Mouse (Mus musculus) stomach, embryonic 15.5 days (tissue): ENCODE data around the gene Apopt1. TPM values are rescaled to one million over a fixed set of nuclear protein-coding genes. Genes with fewer than 3 reads are reported as not detected.

Source experiments
- ATAC-seq: fragments of 200-750 bp; cut with Nextera tagmentation; 2 replicates; pipeline ENCODE4 v1.8.0; 2017; ENCODE audit warnings: low read depth, moderate number of reproducible peaks, moderate TSS enrichment; ENCODE audit not compliant: insufficient read depth, low FRiP score
- H3K27ac ChIP-seq: fragments of 300-500 bp; sonication (generic); 2 replicates; pipeline ENCODE4 v1.5.1; 2015; ENCODE audit warnings: mild to moderate bottlenecking, inconsistent platforms
- H3K27me3 ChIP-seq: fragments of 300-500 bp; sonication (generic); replicated peaks from 2 replicates; pipeline ENCODE4 v1.6.1; 2015; ENCODE audit warnings: inconsistent platforms
- H3K36me3 ChIP-seq: fragments of 300-500 bp; sonication (generic); 2 replicates; pipeline ENCODE4 v1.6.1; 2015; ENCODE audit warnings: inconsistent platforms
- H3K4me1 ChIP-seq: fragments of 300-500 bp; sonication (generic); 2 replicates; pipeline ENCODE4 v1.6.1; 2015; ENCODE audit warnings: inconsistent platforms
- H3K4me2 ChIP-seq: fragments of 300-500 bp; sonication (generic); 2 replicates; pipeline ENCODE4 v1.6.1; 2015; ENCODE audit warnings: mild to moderate bottlenecking, inconsistent platforms
- H3K4me3 ChIP-seq: fragments of 300-500 bp; sonication (generic); replicated peaks from 2 replicates; pipeline ENCODE4 v1.5.1; 2015; ENCODE audit warnings: inconsistent platforms
- H3K9ac ChIP-seq: fragments of 300-500 bp; sonication (generic); 2 replicates; pipeline ENCODE4 v1.6.1; 2015; ENCODE audit warnings: inconsistent platforms
- H3K9me3 ChIP-seq: fragments of 300-500 bp; sonication (generic); 2 replicates; pipeline ENCODE4 v1.6.1; 2016; ENCODE audit warnings: inconsistent platforms
- WGBS: fragments of 180-500 bp; shearing (Covaris S2); methylation state at CpG from one replicate; pipeline ENCODE4 v1.1.7; 2015; 5-methylcytosine and 5-hydroxymethylcytosine counted together
- polyA plus RNA-seq: library from polyadenylated mRNA; unstranded; fragments of >200 nt; fragmentation: Nextera tagmentation; extraction: Ambion mirVana; gene quantifications from 2 replicates; pipeline ENCODE4 v1.2.1, GENCODE M21; 2015

Gene Apopt1
- polyA plus RNA-seq, 1 experiment from 2014 or later: 46.4 TPM

GRCm38 (mm10) chr12:111694880-111695804, 17.9 kb upstream of the Apopt1 start:
- no peak overlapping the region; the same call in 1 of the 2 replicates for H3K4me2 ChIP-seq
- H3K9me3 ChIP-seq: no peaks in the 10 kb centered on the region
- no peak overlapping the region for H3K9ac ChIP-seq
- H3K4me3 ChIP-seq: no peak overlapping the region
- H3K27me3 ChIP-seq: no peaks in the 10 kb centered on the region
- H3K4me1 ChIP-seq: peaks cover 27% of the 10 kb centered on the region
- no peaks in the 10 kb centered on the region for H3K36me3 ChIP-seq
- 63% methylated on average over 13 of the region's 13 CpGs for WGBS
- H3K27ac ChIP-seq: 0 out of 2 replicates have a peak overlapping the region, but pooled peaks have one; percentile 45
- peak; percentile 3; the same call in 1 of the 2 replicates for ATAC-seq

- H3K27me3 ChIP-seq: no peaks in the 10 kb centered on the region
- H3K36me3 ChIP-seq: no peaks in the 10 kb centered on the region
- H3K4me3 ChIP-seq: no peak overlapping the region
- H3K9me3 ChIP-seq: no peaks in the 10 kb centered on the region
- H3K27ac ChIP-seq: no peak overlapping the region
- ATAC-seq: 0 out of 2 replicates have a peak, but pooled peaks have one; percentile 1
- 30% methylated on average over 6 of the region's 6 CpGs for WGBS
- no peak overlapping the region for H3K4me2 ChIP-seq
- no peak overlapping the region for H3K9ac ChIP-seq
- peaks cover 27% of the 10 kb centered on the region for H3K4me1 ChIP-seq
Measured at GRCm38 (mm10) chr12:111696239-111696638, 16.8 kb upstream of the Apopt1 start.

DNA sequence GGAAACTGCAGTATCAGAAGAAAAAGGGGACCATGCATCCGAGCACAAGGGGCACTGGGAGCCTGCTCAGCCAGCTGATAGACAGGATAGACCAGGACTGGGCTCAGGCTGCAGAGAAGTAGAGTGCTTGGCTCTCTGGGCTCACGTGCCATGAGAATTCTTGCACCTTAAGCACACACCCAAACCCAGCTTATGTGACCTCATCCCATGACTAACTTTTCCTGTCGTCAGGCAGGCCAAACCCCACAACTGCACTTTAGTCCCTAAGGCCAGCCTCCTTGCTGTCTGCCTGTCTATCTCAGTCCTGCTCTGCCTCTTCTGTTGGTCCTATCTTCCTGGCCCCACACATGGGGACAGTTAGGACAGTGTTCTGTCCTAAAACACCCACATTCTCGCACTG, 15.4 kb upstream of the Apopt1 start:
- no peak overlapping the region for H3K9ac ChIP-seq
- no peaks in the 10 kb centered on the region for H3K27me3 ChIP-seq
- no peak overlapping the region for H3K27ac ChIP-seq
- no peak overlapping the region for H3K4me3 ChIP-seq
- H3K36me3 ChIP-seq: no peaks in the 10 kb centered on the region
- no peak for ATAC-seq
- 55% methylated on average over 4 of the region's 4 CpGs for WGBS
- no peaks in the 10 kb centered on the region for H3K9me3 ChIP-seq
- H3K4me2 ChIP-seq: no peak overlapping the region
- H3K4me1 ChIP-seq: peaks cover 21% of the 10 kb centered on the region

DNA sequence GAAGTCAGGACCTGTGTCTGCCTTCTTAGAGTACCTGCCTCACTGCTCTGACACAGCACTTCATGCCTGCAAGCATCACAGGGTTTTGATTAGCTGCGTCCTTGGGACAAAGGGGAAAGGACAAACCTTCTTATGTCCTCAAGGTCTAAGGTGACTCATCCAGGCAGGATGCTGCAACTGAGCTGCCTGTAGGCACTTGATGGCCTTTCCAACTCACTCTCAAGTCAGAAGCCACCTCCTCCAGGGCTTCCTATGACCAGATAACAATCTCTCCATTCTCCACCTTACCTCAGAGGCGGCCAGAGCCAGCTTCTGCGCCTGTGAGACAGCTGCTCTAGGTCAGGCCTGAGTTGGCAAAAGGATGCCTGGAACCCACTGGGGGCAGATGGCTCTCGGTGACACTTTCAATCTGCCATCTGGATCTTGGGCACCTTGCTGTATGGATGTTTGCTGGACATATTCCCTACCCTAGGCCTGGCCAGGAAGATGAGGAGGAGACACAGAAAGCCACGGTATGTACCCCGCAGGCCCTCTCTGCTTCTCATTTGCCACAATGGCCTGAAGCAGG, 14.6 kb upstream of the Apopt1 start:
- 78% methylated on average over 6 of the region's 6 CpGs for WGBS
- Histone ChIP-seq H3K9ac (no peak overlapping the region), H3K36me3 (no peaks in the 10 kb centered on the region), H3K27me3 (no peaks in the 10 kb centered on the region), H3K4me2 (no peak overlapping the region), H3K9me3 (no peaks in the 10 kb centered on the region), H3K27ac (no peak overlapping the region), H3K4me3 (no peak overlapping the region), H3K4me1 (peaks cover 15% of the 10 kb centered on the region)
- no peak for ATAC-seq

- WGBS: 78% methylated on average over 4 of the region's 4 CpGs
- Histone ChIP-seq H3K27me3 (no peaks in the 10 kb centered on the region), H3K9ac (no peak overlapping the region), H3K36me3 (no peaks in the 10 kb centered on the region), H3K9me3 (no peaks in the 10 kb centered on the region), H3K4me2 (no peak overlapping the region), H3K4me1 (peaks cover 7% of the 10 kb centered on the region), H3K4me3 (no peak overlapping the region), H3K27ac (no peak overlapping the region)
- ATAC-seq: no peak
Measured at GRCm38 (mm10) chr12:111699542-111699941, 13.5 kb upstream of the Apopt1 start.

DNA sequence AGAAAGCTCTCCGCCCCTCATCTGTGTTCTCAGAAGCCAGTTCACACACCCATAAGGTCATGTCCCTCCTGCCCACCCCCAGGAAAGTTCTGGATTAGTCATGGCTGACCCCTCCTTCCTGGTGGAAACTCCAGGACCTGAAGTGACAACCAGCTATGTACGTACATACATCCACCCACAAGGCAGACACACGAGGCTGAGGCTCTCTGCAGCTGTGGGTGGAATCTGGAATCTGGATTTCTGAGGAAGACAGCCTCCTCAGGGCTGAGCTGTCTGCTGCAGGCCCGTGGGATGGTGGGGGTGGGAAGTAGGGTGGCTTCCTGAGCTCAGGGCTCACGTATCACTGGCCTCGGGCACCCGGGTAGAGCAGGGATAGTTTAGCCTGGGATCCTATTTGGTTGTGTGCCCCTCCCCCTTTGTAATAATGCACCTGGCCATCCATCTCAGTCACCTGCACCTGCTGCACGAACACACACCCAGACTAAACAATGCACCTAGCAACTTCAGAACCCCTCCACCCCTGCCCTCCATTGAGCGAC, 12.1 kb upstream of the Apopt1 start:
- no peak for ATAC-seq
- WGBS: 42% methylated on average over 9 of the region's 9 CpGs

GRCm38 (mm10) chr12:111703301-111703700, 9.8 kb upstream of the Apopt1 start:
- H3K36me3 ChIP-seq: 0 out of 2 replicates have a peak, but pooled peaks cover 4% of the 10 kb centered on the region
- no peak overlapping the region for H3K4me2 ChIP-seq
- H3K9ac ChIP-seq: no peak overlapping the region
- WGBS: 68% methylated on average over 3 of the region's 3 CpGs
- no peak for ATAC-seq
- H3K27me3 ChIP-seq: no peaks in the 10 kb centered on the region
- no peaks in the 10 kb centered on the region for H3K9me3 ChIP-seq
- no peak overlapping the region for H3K27ac ChIP-seq
- no peak overlapping the region for H3K4me3 ChIP-seq
- peaks cover 14% of the 10 kb centered on the region for H3K4me1 ChIP-seq

More for the DNA sequence above, 12.1 kb upstream of the Apopt1 start:
- Histone ChIP-seq H3K9me3 (no peaks in the 10 kb centered on the region), H3K4me2 (no peak overlapping the region), H3K4me1 (peaks cover 14% of the 10 kb centered on the region), H3K4me3 (no peak overlapping the region), H3K9ac (no peak overlapping the region), H3K27me3 (no peaks in the 10 kb centered on the region), H3K36me3 (no peaks in the 10 kb centered on the region), H3K27ac (no peak overlapping the region)

GRCm38 (mm10) chr12:111704609-111705008, 8.5 kb upstream of the Apopt1 start:
- 45% methylated on average over 9 of the region's 9 CpGs for WGBS
- H3K36me3 ChIP-seq: peaks cover 15% of the 10 kb centered on the region; the same call in 1 of the 2 replicates
- no peaks in the 10 kb centered on the region for H3K9me3 ChIP-seq
- peak; percentile 69; the same call in 1 of the 2 replicates for ATAC-seq
- peaks cover 14% of the 10 kb centered on the region for H3K4me1 ChIP-seq
- no peaks in the 10 kb centered on the region for H3K27me3 ChIP-seq
- no peak overlapping the region for H3K4me3 ChIP-seq
- H3K27ac ChIP-seq: peak overlapping the region; percentile 57; the same call in 1 of the 2 replicates
- H3K4me2 ChIP-seq: no peak overlapping the region
- no peak overlapping the region for H3K9ac ChIP-seq

DNA sequence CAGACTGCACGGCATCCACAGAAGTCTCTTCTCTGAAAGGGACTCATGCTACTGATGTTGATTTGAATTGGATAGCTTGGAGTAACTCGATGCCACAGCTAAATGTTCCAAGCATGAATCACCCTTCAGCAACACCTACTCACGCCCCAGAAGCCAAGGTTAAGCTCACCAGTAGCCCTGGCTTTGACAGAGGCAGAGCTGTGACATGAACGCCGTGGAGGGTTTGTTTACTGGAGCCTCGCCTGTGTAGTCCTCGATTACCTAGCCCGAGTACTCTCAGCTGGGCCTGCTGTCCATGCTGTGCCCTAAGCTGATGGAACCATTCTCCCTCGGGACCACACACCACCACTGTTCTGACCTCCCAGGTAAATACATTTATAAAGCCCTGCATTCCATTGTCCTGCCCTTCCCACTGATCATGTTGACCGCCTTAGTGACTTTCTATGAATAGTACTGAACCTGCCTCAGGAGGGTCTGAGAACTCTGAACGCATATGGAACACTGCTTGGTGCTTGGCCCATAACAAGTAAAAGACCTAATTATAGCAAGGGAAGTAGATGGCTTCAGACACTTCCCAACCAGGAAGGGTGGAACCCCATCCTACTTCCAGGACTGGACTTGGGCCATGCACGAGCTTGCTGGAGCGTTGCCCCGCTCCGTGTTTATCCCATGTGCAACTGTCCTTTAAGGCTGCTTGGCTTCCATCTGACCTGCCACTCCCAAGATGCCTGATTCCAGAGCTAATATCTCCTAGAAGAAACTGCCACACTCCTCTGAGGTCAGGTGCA, 7.7 kb upstream of the Apopt1 start:
- ATAC-seq: no peak; the same call in 1 of the 2 replicates
- Histone ChIP-seq H3K9me3 (no peaks in the 10 kb centered on the region), H3K4me3 (no peak overlapping the region), H3K27me3 (no peaks in the 10 kb centered on the region), H3K27ac (peak overlapping the region; percentile 57; the same call in 1 of the 2 replicates), H3K4me2 (no peak overlapping the region), H3K4me1 (peaks cover 14% of the 10 kb centered on the region), H3K36me3 (peaks cover 21% of the 10 kb centered on the region), H3K9ac (no peak overlapping the region)
- 40% methylated on average over 15 of the region's 15 CpGs for WGBS

DNA sequence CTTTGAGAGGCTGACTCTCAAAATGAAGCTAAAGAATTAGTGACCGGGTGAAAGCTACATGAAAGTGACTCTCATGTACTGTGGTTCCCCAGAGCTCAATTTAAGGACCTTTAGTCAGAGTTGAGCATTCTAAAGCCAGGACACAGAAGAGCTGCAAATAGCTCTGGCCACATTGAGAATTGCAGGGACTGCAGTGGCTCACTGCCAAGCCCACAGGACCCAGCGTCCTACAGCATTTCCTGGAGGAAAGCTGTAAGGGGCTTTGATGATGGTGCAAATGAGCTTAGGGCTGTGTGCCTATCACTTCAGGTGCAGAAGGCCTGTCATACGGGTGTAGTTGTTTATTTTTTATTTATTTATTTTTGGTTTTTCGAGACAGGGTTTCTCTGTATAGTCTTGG, 4.9 kb upstream of the Apopt1 start:
- Histone ChIP-seq H3K9me3 (no peaks in the 10 kb centered on the region), H3K4me2 (no peak overlapping the region), H3K27ac (no peak overlapping the region), H3K9ac (no peak overlapping the region), H3K27me3 (no peaks in the 10 kb centered on the region), H3K4me3 (no peak overlapping the region), H3K4me1 (peaks cover 21% of the 10 kb centered on the region), H3K36me3 (peaks cover 28% of the 10 kb centered on the region)
- no peak for ATAC-seq
- WGBS: 72% methylated on average over 4 of the region's 4 CpGs

DNA sequence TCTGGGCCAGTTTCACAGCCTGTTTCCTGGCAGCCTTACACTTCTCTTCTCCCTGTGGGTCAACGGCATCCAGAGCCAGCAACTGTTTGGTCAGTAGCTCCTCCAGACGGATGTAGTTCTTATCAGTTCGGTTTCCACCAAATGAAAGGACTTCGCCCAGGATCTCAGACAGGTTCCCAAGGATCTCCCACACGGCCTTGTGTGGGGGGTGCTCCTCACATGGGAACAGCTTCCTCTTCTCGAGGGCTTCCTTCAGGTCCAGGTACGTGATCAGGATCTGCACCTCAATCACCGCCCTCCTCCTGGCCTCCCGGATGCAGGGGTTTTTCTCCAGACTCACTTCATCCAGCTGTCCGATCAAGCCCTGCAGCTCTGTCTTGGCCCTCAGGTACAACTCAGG, 3.0 kb upstream of the Apopt1 start:
- Histone ChIP-seq H3K27me3 (no peaks in the 10 kb centered on the region), H3K4me1 (peaks cover 26% of the 10 kb centered on the region), H3K9me3 (no peaks in the 10 kb centered on the region), H3K4me2 (no peak overlapping the region), H3K27ac (no peak overlapping the region), H3K4me3 (no peak overlapping the region), H3K36me3 (peaks cover 28% of the 10 kb centered on the region), H3K9ac (no peak overlapping the region)
- 90% methylated on average over 10 of the region's 10 CpGs for WGBS
- ATAC-seq: no peak
